Mouse (Mus musculus) stomach, embryonic 15.5 days (tissue): ENCODE measurements at regions not wholly inside any gene's neighbourhood (a gene's known extent, or its start where the extent isn't known, plus 50 kb on each side); places are given as distances from the start of the nearest gene placed in this dataset.
A peak's percentile ranks its signal among the peaks of the same experiment; 100 is the strongest.
"Not testable (repeated sequence)": the region's sequence is repeated elsewhere in the genome, so short reads cannot be mapped to it uniquely, and the experiment has no call there.

Experiments
- ATAC-seq: fragments of 200-750 bp; cut with Nextera tagmentation; 2 replicates; pipeline ENCODE4 v1.8.0; 2017; ENCODE audit warnings: low read depth, moderate number of reproducible peaks, moderate TSS enrichment; ENCODE audit not compliant: insufficient read depth, low FRiP score
- H3K27ac ChIP-seq: fragments of 300-500 bp; sonication (generic); 2 replicates; pipeline ENCODE4 v1.5.1; 2015; ENCODE audit warnings: mild to moderate bottlenecking, inconsistent platforms
- H3K27me3 ChIP-seq: fragments of 300-500 bp; sonication (generic); replicated peaks from 2 replicates; pipeline ENCODE4 v1.6.1; 2015; ENCODE audit warnings: inconsistent platforms
- H3K36me3 ChIP-seq: fragments of 300-500 bp; sonication (generic); 2 replicates; pipeline ENCODE4 v1.6.1; 2015; ENCODE audit warnings: inconsistent platforms
- H3K4me1 ChIP-seq: fragments of 300-500 bp; sonication (generic); 2 replicates; pipeline ENCODE4 v1.6.1; 2015; ENCODE audit warnings: inconsistent platforms
- H3K4me2 ChIP-seq: fragments of 300-500 bp; sonication (generic); 2 replicates; pipeline ENCODE4 v1.6.1; 2015; ENCODE audit warnings: mild to moderate bottlenecking, inconsistent platforms
- H3K4me3 ChIP-seq: fragments of 300-500 bp; sonication (generic); replicated peaks from 2 replicates; pipeline ENCODE4 v1.5.1; 2015; ENCODE audit warnings: inconsistent platforms
- H3K9ac ChIP-seq: fragments of 300-500 bp; sonication (generic); 2 replicates; pipeline ENCODE4 v1.6.1; 2015; ENCODE audit warnings: inconsistent platforms
- H3K9me3 ChIP-seq: fragments of 300-500 bp; sonication (generic); 2 replicates; pipeline ENCODE4 v1.6.1; 2016; ENCODE audit warnings: inconsistent platforms
- WGBS: fragments of 180-500 bp; shearing (Covaris S2); methylation state at CpG from one replicate; pipeline ENCODE4 v1.1.7; 2015; 5-methylcytosine and 5-hydroxymethylcytosine counted together

DNA sequence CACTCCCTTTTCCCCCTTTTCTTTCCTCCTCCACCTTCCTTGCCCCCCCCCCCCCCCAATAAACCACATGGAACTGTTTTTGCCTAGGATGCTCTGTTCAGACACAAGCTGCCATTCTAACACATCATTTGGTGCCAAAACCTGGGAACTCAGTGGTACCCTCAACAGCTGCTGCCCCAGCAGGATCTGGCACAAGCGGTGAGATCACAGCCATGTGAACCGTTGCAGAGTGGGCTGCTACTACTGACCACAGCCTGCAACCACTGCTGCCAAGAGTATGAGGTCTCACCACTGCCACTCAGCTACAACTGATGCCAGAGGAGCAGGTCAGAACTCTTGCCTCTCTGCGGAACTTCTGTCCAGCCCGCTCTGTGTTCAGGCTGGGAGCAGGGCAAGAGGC lies 206.2 kb downstream of the Pcsk1 start:
- Histone ChIP-seq H3K9ac (no peak overlapping the region), H3K9me3 (no peaks in the 10 kb centered on the region), H3K4me3 (no peak overlapping the region), H3K4me1 (no peaks in the 10 kb centered on the region), H3K36me3 (no peaks in the 10 kb centered on the region), H3K4me2 (no peak overlapping the region), H3K27ac (no peak overlapping the region), H3K27me3 (no peaks in the 10 kb centered on the region)
- WGBS: 89% methylated on average over 4 of the region's 4 CpGs
- ATAC-seq: no peak

DNA sequence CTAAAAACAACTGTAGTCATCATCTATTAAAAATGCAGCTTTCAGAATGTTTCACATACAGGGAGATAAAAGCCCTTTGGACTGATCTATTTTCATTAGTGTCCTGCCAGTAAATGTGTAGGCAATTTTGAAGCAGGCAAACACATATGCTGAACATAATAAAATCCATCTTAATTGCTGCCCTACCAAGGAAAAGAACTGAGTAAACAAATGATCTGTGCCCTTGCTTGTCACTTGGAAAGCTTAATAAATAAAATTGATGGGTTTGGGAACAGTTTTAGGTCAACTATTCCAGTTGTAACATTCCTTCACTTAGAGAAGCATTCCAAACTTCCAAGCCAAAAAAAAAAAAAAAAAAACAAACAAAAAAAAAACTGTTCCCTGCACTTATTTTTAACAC lies 230.2 kb downstream of the Pcsk1 start:
- H3K27me3 ChIP-seq: no peaks in the 10 kb centered on the region
- H3K27ac ChIP-seq: no peak overlapping the region
- no peak overlapping the region for H3K9ac ChIP-seq
- ATAC-seq: no peak
- H3K4me2 ChIP-seq: no peak overlapping the region
- H3K4me3 ChIP-seq: no peak overlapping the region
- H3K36me3 ChIP-seq: no peaks in the 10 kb centered on the region
- H3K9me3 ChIP-seq: no peaks in the 10 kb centered on the region
- H3K4me1 ChIP-seq: no peaks in the 10 kb centered on the region

GRCm38 (mm10) chr13:75320239-75320638 lies 230.6 kb downstream of the Pcsk1 start:
- Histone ChIP-seq H3K4me1 (no peaks in the 10 kb centered on the region), H3K9me3 (no peaks in the 10 kb centered on the region), H3K27ac (no peak overlapping the region), H3K27me3 (no peaks in the 10 kb centered on the region), H3K36me3 (no peaks in the 10 kb centered on the region), H3K9ac (no peak overlapping the region), H3K4me2 (no peak overlapping the region), H3K4me3 (no peak overlapping the region)
- 29% methylated on average over 1 of the region's 1 CpGs for WGBS
- ATAC-seq: no peak

GRCm38 (mm10) chr13:75337054-75337453 lies 247.4 kb downstream of the Pcsk1 start:
- Histone ChIP-seq H3K4me3 (no peak overlapping the region), H3K9me3 (no peaks in the 10 kb centered on the region), H3K4me1 (no peaks in the 10 kb centered on the region), H3K27ac (no peak overlapping the region), H3K9ac (no peak overlapping the region), H3K36me3 (no peaks in the 10 kb centered on the region), H3K4me2 (no peak overlapping the region), H3K27me3 (no peaks in the 10 kb centered on the region)
- 67% methylated on average over 5 of the region's 5 CpGs for WGBS
- peak; percentile 76 for ATAC-seq

- Histone ChIP-seq H3K4me2 (no peak overlapping the region), H3K27me3 (no peaks in the 10 kb centered on the region), H3K4me3 (no peak overlapping the region), H3K9ac (no peak overlapping the region), H3K27ac (no peak overlapping the region), H3K4me1 (no peaks in the 10 kb centered on the region), H3K36me3 (no peaks in the 10 kb centered on the region), H3K9me3 (no peaks in the 10 kb centered on the region)
- WGBS: 63% methylated on average over 7 of the region's 7 CpGs
- ATAC-seq: no peak
These were observed 253.8 kb downstream of the Pcsk1 start for GRCm38 (mm10) chr13:75343422-75343821.

- Histone ChIP-seq H3K27ac (no peak overlapping the region), H3K4me2 (no peak overlapping the region), H3K36me3 (no peaks in the 10 kb centered on the region), H3K9me3 (no peaks in the 10 kb centered on the region), H3K4me3 (no peak overlapping the region), H3K27me3 (no peaks in the 10 kb centered on the region), H3K4me1 (no peaks in the 10 kb centered on the region), H3K9ac (no peak overlapping the region)
- ATAC-seq: no peak
- 80% methylated on average over 3 of the region's 3 CpGs for WGBS
These were observed 277.2 kb downstream of the Pcsk1 start for GRCm38 (mm10) chr13:75366723-75367426.

GRCm38 (mm10) chr13:75368249-75368800 lies 278.7 kb downstream of the Pcsk1 start:
- ATAC-seq: no peak
- Histone ChIP-seq H3K4me3 (no peak overlapping the region), H3K27ac (no peak overlapping the region), H3K4me2 (no peak overlapping the region), H3K36me3 (no peaks in the 10 kb centered on the region), H3K27me3 (no peaks in the 10 kb centered on the region), H3K9ac (no peak overlapping the region), H3K9me3 (no peaks in the 10 kb centered on the region), H3K4me1 (no peaks in the 10 kb centered on the region)
- 73% methylated on average over 7 of the region's 7 CpGs for WGBS

DNA sequence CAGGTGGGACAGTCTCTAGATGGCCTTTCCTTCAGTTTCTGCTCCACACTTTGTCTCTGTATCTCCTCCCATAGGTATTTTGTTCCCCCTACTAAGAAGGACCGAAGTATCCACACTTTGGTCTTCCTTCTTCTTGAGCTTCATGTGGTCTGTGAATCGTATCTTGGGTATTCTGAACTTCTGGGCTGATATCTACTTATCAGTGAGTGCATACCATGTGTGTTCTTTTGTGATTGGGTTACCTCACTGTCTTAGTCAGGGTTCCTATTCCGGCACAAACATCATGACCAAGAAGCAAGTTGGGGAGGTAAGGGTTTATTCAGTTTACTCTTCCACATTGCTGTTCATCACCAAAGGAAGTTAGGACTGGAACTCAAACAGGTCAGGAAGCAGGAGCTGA lies 287.5 kb downstream of the Pcsk1 start:
- not testable (repeated sequence) for H3K36me3 ChIP-seq, H3K9ac ChIP-seq, H3K27ac ChIP-seq, H3K4me3 ChIP-seq, H3K27me3 ChIP-seq, ATAC-seq, H3K9me3 ChIP-seq, H3K4me1 ChIP-seq, H3K4me2 ChIP-seq
- WGBS: 81% methylated on average over 3 of the region's 3 CpGs

- H3K27ac ChIP-seq: no peak overlapping the region
- H3K9ac ChIP-seq: no peak overlapping the region
- no peaks in the 10 kb centered on the region for H3K36me3 ChIP-seq
- WGBS: 63% methylated on average over 1 of the region's 1 CpGs
- no peaks in the 10 kb centered on the region for H3K4me1 ChIP-seq
- no peak overlapping the region for H3K4me3 ChIP-seq
- no peak for ATAC-seq
- no peak overlapping the region for H3K4me2 ChIP-seq
- no peaks in the 10 kb centered on the region for H3K27me3 ChIP-seq
- no peaks in the 10 kb centered on the region for H3K9me3 ChIP-seq
These were observed 288.1 kb downstream of the Pcsk1 start for GRCm38 (mm10) chr13:75377717-75378116.

- Histone ChIP-seq H3K27me3 (no peaks in the 10 kb centered on the region), H3K36me3 (no peaks in the 10 kb centered on the region), H3K4me1 (no peaks in the 10 kb centered on the region), H3K9me3 (no peaks in the 10 kb centered on the region), H3K4me2 (no peak overlapping the region), H3K4me3 (no peak overlapping the region), H3K9ac (no peak overlapping the region), H3K27ac (no peak overlapping the region)
- no peak for ATAC-seq
- 63% methylated on average over 4 of the region's 4 CpGs for WGBS
These were observed 295.2 kb downstream of the Pcsk1 start for GRCm38 (mm10) chr13:75384631-75385340.

DNA sequence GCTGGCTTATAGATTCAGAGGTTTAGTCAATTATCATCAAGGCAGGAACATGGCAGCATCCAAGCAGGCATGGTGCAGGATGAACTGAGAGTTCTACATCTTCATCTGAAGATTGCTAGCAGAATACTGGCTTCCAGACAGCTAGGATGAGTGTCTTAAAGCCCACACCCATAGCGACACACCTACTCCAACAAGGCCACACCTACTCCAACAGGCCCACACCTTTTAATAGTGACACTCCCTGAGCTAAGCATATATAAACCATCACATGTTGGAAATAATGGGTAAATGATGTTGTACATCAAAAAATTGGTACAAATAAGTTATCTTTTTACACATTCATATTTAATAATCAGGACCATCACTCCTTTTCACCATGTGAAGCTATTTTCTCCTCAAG lies 299.6 kb downstream of the Pcsk1 start:
- H3K27ac ChIP-seq: no peak overlapping the region
- H3K9ac ChIP-seq: no peak overlapping the region
- WGBS: 89% methylated on average over 1 of the region's 1 CpGs
- no peak overlapping the region for H3K4me3 ChIP-seq
- H3K4me1 ChIP-seq: no peaks in the 10 kb centered on the region
- no peaks in the 10 kb centered on the region for H3K27me3 ChIP-seq
- H3K4me2 ChIP-seq: no peak overlapping the region
- H3K9me3 ChIP-seq: no peaks in the 10 kb centered on the region
- no peaks in the 10 kb centered on the region for H3K36me3 ChIP-seq
- ATAC-seq: no peak

- Histone ChIP-seq H3K4me3 (no peak overlapping the region), H3K27ac (no peak overlapping the region), H3K4me1 (no peaks in the 10 kb centered on the region), H3K9me3 (no peaks in the 10 kb centered on the region), H3K4me2 (no peak overlapping the region), H3K36me3 (no peaks in the 10 kb centered on the region), H3K27me3 (no peaks in the 10 kb centered on the region), H3K9ac (no peak overlapping the region)
- 89% methylated on average over 1 of the region's 1 CpGs for WGBS
- no peak for ATAC-seq
These were observed 300.6 kb downstream of the Pcsk1 start for GRCm38 (mm10) chr13:75390177-75390576.
